Mouse (Mus musculus) E14TG2a.4 (cell line): ENCODE measurements around the gene Trim47.

Experiments used
- H3K27me3 ChIP-seq: 2 replicates; pipeline ENCODE4 v1.6.1; 2014; ENCODE audit warnings: low read length, control low read depth; ENCODE audit not compliant: insufficient read depth
- H3K36me3 ChIP-seq: 2 replicates; pipeline ENCODE4 v1.6.1; 2014; ENCODE audit warnings: low read length, control low read depth; ENCODE audit not compliant: insufficient read depth
- H3K4me1 ChIP-seq: replicated peaks from 2 replicates; pipeline ENCODE4 v1.6.1; 2014; ENCODE audit warnings: low read depth, low read length, control low read depth
- H3K4me3 ChIP-seq: replicated peaks from 2 replicates; pipeline ENCODE4 v1.5.1; 2014; ENCODE audit warnings: mild to moderate bottlenecking, low read length
- H3K9me3 ChIP-seq: 2 replicates; pipeline ENCODE4 v1.6.1; 2014; ENCODE audit warnings: low read length, control low read depth
- CTCF ChIP-seq: conservative IDR thresholded peaks from 2 replicates; pipeline ENCODE4 v1.5.1; 2014; ENCODE audit warnings: low read length
- NANOG ChIP-seq: IDR thresholded peaks from 2 replicates; pipeline ENCODE4 v1.6.1; 2014; ENCODE audit warnings: borderline replicate concordance, low read length, mixed read lengths
- POU5F1 ChIP-seq: IDR thresholded peaks from 2 replicates; pipeline ENCODE4 v1.6.1; 2014; ENCODE audit warnings: low read length, borderline replicate concordance

Trim47 gene

DNA sequence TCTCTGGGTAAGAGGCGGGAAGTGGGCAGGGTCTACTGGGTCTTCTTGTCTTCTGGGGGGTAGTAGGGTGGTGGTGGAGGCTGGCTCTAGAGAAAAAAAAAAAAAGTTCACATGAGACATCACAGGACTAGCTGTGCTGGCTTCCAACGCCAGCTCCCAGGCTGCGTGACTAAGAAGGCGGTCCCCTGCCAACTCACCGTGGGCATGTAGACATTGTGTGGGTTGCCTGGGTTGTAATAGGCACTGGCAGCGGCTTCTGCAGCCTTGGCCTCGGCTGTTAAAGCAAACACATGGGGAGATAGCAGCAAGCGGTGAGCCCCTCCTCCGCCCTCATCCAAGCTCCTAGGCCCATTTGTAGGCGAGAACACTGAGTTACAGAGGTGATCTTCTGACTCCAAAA lies 47.5 kb downstream of the Trim47 start:
- Histone ChIP-seq H3K36me3 (peaks cover 57% of the 10 kb centered on the region), H3K27me3 (no peaks in the 10 kb centered on the region), H3K4me3 (peak overlapping the region; percentile 43; the same call in 1 of the 2 replicates), H3K9me3 (no peaks in the 10 kb centered on the region), H3K4me1 (peaks cover 88% of the 10 kb centered on the region)
- no peak for TF ChIP-seq NANOG
- TF ChIP-seq CTCF, result no peak
- no peak for TF ChIP-seq POU5F1

DNA sequence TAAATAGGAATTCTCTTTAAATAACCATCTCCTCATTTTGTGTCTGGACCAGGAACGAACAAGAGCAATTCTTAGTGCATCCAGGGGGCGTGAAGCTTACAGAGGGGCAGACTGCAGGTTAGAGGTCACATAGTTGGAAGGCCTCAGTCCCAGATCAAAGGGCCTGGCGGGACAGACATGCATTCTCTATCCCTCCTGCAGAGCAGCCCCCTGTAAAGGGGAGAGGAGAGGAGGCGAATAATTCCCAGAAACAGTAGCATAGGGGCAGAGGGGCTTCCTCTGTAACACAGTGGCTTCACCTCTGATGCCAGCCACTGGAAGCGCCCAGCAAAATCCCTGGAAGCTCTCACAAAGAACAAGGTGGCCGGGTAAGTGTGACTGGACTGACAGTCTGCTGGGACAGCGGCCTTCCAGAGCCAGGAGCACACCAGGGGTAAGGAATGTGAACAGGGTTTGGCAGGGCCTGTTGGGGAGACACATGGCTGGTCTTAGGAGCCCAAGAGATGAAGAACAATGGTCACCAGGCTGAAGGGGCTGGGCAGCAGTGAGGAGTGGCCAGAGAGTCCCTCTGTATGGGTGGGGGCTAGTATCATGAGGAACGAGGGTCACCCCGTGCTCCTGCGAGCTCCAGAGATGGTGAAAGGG lies 48.2 kb downstream of the Trim47 start:
- peaks cover 80% of the 10 kb centered on the region for H3K4me1 ChIP-seq
- H3K36me3 ChIP-seq, result peaks cover 50% of the 10 kb centered on the region
- H3K9me3 ChIP-seq, result no peaks in the 10 kb centered on the region
- peak overlapping the region; percentile 43 for H3K4me3 ChIP-seq
- TF ChIP-seq CTCF (no peak), POU5F1 (no peak), NANOG (no peak)
- H3K27me3 ChIP-seq, result no peaks in the 10 kb centered on the region

DNA sequence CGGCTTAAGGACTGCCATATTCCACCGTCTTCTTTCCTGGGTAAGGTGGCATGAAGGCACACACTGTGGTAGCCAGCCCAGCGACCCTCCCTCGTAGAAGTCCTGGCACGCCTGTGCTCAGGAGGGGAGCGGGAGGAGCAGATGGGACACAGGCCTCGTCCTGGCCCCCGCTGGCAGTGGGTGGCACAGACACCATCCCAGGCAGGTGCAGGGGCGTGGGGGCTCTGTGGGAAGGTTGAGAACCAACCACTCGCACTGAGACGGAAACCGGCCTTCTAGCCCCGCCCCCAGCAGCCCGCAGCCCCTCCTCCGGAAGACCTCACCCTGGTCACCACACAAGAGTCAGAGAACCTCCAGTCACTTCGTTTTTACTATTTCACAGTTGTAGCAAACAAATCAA lies 48.8 kb downstream of the Trim47 start:
- H3K4me3 ChIP-seq, result peak overlapping the region; percentile 76
- TF ChIP-seq NANOG, result no peak
- TF ChIP-seq CTCF, result no peak
- no peak for TF ChIP-seq POU5F1

DNA sequence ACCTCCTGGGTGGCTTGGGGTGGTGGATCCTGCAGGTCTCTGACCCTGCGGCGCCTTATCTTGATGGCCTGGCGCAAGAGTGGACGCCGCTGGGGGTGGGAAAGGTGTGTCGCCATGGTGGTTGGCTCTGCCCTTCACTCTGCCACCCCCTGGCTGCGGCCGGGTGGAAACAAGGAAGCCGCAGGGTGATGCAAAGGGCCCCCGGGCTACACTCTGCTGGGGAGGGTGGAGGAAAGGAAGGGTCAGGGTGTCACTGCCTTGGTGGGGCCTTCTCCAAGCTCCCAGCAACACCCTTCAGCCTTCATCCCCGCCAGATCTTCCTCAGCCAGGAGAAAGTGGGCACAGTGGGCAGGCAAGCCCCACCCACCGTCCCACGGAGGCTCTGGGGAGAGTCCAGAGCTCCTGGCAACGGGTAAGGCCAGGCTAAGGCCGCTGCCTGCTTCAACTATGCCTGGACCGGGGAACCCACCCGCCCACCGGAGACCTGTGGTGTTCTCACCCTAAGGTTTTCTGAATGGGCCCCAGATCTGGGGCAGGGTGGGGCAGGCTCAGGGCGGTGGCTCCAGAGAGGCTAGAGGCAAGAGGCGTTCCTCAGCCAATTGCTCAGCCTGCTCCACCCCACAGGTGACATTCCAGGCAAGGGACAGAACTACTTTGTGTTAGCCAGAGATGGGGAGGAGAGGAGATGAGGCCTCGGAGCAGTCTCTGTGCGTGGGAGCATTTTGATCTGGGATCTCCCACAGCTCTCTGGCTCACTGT lies 49.4 kb downstream of the Trim47 start, which contains the start of gene Unc13d:
TSS of gene Unc13d (minus strand) at position 516 of the 759 bp plus-strand sequence.
- H3K4me3 ChIP-seq, result peak within 1 kb of the TSS; percentile 76
- peaks cover 70% of the 10 kb centered on the region for H3K4me1 ChIP-seq
- TF ChIP-seq POU5F1, result no peak
- no peak for TF ChIP-seq NANOG
- no peak for TF ChIP-seq CTCF
- H3K36me3 ChIP-seq, result peaks cover 40% of the 10 kb centered on the region
- no peaks in the 10 kb centered on the region for H3K9me3 ChIP-seq
- H3K27me3 ChIP-seq, result no peaks in the 10 kb centered on the region

More for the DNA sequence above, 48.8 kb downstream of the Trim47 start:
- Histone ChIP-seq H3K9me3 (no peaks in the 10 kb centered on the region), H3K27me3 (no peaks in the 10 kb centered on the region), H3K4me1 (peaks cover 75% of the 10 kb centered on the region), H3K36me3 (peaks cover 44% of the 10 kb centered on the region)

DNA sequence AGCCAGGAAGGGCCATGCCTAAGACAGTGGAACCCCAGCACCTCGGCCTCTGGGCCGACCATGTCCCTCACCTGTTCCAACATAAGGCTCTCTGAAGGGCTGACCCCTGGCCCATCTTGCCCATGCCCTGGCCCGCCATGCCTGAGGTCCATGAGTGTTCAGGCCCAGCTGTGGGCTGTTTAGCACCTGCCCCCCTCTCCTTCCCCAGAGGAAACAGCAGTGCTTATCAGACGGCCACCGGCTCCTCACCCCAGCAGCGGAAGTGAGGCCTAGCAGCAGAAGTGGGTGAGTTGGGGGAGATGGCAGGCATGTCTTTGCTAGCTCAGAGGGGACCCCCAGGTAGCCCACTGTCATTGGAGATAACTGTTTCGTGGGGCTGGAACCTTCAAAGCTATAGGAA lies 50.2 kb downstream of the Trim47 start:
- Histone ChIP-seq H3K4me3 (peak overlapping the region; percentile 76), H3K36me3 (peaks cover 32% of the 10 kb centered on the region), H3K27me3 (no peaks in the 10 kb centered on the region), H3K4me1 (peaks cover 62% of the 10 kb centered on the region), H3K9me3 (no peaks in the 10 kb centered on the region)
- TF ChIP-seq POU5F1, result no peak

DNA sequence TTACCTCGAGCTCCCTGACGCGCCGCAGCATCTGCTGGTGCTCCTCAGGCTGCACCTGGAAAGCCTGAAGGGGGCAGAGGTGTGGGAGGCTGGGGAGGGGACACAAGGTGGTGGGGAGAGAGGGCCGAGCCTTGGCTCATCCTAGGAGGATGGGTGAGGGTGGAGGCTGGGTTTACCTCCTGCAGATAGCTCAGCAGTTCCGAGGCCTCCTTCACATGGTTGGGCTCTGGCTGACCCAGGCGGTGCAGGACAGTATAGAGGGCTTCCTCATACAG lies 50.8 kb downstream of the Trim47 start:
- Histone ChIP-seq H3K36me3 (peaks cover 26% of the 10 kb centered on the region), H3K4me1 (peaks cover 56% of the 10 kb centered on the region), H3K9me3 (no peaks in the 10 kb centered on the region), H3K27me3 (no peaks in the 10 kb centered on the region), H3K4me3 (peak overlapping the region; percentile 76)
- TF ChIP-seq POU5F1 (no peak), CTCF (no peak), NANOG (no peak)

DNA sequence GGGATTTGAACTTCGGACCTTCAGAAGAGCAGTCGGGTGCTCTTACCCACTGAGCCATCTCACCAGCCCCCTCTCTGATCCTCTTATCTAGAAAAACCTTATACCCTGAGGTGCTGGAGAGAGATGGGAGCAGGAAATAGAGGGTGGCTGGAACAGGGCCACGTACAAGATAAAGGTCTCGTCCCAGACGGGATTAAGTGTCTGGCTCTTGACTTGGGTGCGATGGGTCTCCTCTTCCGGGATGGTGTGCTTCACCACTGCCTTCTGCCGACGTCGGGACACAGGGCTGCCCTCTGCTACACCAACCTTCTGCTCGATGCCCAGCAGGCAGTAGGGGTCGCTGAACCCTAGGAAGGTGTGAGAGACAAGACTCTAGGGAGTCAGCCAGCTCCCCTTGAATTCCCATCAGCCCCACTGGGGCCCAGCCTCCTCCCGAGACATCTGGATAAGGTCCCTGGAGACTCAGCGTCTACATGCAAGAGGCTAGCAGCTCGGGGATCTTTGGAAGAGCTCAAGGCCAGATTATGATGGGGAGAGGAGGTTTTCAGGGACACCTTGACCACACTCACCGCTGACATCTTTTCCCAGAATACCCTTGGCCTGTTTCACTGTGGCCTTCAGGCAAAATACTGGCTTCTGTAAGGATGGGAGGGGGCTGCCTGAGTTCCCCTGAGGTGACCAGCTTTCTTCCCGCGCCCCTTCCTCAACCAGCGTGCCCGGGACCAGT lies 51.3 kb downstream of the Trim47 start:
- peaks cover 21% of the 10 kb centered on the region for H3K36me3 ChIP-seq
- no peaks in the 10 kb centered on the region for H3K9me3 ChIP-seq
- peak overlapping the region; percentile 76 for H3K4me3 ChIP-seq
- H3K27me3 ChIP-seq, result no peaks in the 10 kb centered on the region
- TF ChIP-seq NANOG, result no peak
- H3K4me1 ChIP-seq, result peaks cover 51% of the 10 kb centered on the region

DNA sequence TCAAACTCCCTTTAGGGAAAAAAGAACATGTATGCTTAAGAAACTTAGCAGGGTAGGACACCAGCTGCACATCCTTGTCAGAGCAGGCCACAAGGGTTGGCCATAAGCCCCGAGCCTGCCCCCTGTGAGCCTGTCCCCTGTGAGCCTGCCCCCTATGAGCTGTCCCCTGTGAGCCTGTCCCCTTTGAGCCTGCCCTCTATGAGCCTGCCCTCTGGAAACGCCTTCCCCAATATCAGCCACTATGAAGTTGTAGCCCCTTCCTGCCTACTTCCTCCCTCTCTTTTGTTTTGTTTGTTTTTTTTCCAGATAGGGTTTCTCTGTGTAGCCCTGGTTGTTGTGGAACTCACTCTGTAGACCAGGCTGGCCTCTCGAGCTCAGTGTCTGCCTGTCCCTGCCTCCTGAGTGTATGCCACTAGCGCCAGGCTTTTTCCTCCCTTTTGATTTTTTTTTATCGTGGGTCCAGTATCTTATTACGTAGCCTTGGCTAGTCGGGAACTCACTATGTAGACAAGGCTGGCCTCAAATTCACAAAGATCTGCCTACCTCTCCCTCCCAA lies 52.5 kb downstream of the Trim47 start:
- Histone ChIP-seq H3K4me1 (peaks cover 42% of the 10 kb centered on the region), H3K27me3 (no peaks in the 10 kb centered on the region), H3K4me3 (no peak overlapping the region), H3K36me3 (peaks cover 10% of the 10 kb centered on the region), H3K9me3 (no peaks in the 10 kb centered on the region)
- no peak for TF ChIP-seq POU5F1
- TF ChIP-seq CTCF, result no peak
- TF ChIP-seq NANOG, result no peak
